Mouse (Mus musculus) heart, postnatal 0 days (tissue): ENCODE measurements at regions not wholly inside any gene's neighbourhood (a gene's known extent, or its start where the extent isn't known, plus 50 kb on each side); places are given as distances from the start of the nearest gene placed in this dataset.

Experiments
- CTCF ChIP-seq: IDR thresholded peaks from 2 replicates; pipeline ENCODE4 v1.5.1; 2016; ENCODE audit warnings: antibody characterized with exemption, control low read depth, low read depth
- EP300 ChIP-seq: IDR thresholded peaks from 2 replicates; pipeline ENCODE4 v1.6.1; 2016; ENCODE audit warnings: antibody characterized with exemption, low read depth

DNA sequence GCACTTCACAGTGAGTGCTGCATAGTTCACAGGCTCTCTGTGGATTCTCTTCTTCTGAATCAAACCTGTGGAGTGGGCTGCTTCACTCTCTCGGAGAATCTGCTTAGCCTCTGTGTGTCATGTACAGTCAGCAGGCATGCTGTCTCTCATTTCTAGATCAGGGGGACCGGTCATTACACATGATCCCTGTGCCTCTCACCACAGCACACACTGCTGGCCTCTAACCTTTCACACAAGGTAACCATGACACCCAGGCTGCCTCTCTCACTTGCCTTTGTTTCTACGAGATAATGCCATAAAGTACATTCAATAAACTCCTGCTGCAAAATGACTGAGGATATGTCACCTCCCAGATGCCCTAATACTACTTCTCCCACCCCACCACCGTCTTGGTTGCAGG is 237.2 kb upstream of the Fermt1 start:
- no peak for TF ChIP-seq CTCF
- no peak for TF ChIP-seq EP300
